Mouse (Mus musculus) heart, embryonic 10.5 days (tissue): Measurements from ENCODE around the gene Atp6v1g2. TPM values are rescaled to one million over a fixed set of nuclear protein-coding genes. Genes with fewer than 3 reads are reported as not detected.

Experiments used
- DNase-seq: peaks from one replicate; pipeline ENCODE4 v3.0.0-alpha.2; 2017; ENCODE audit warnings: low spot score
- H3K27ac ChIP-seq: fragments of 300-500 bp; sonication (generic); 2 replicates; pipeline ENCODE4 v1.5.1; 2016; ENCODE audit warnings: mild to moderate bottlenecking
- H3K27me3 ChIP-seq: fragments of 300-500 bp; sonication (generic); 2 replicates; pipeline ENCODE4 v1.6.1; 2016; ENCODE audit warnings: mild to moderate bottlenecking; ENCODE audit not compliant: poor library complexity, insufficient read depth, severe bottlenecking
- H3K36me3 ChIP-seq: fragments of 300-500 bp; sonication (generic); 2 replicates; pipeline ENCODE4 v1.6.1; 2016; ENCODE audit warnings: mild to moderate bottlenecking, moderate library complexity
- H3K4me1 ChIP-seq: fragments of 300-500 bp; sonication (generic); 2 replicates; pipeline ENCODE4 v1.6.1; 2016; ENCODE audit warnings: mild to moderate bottlenecking
- H3K4me3 ChIP-seq: fragments of 300-500 bp; sonication (generic); 2 replicates; pipeline ENCODE4 v1.5.1; 2016; ENCODE audit warnings: mild to moderate bottlenecking, moderate library complexity
- H3K9me3 ChIP-seq: fragments of 300-500 bp; sonication (generic); 2 replicates; pipeline ENCODE4 v1.6.1; 2016; ENCODE audit warnings: mild to moderate bottlenecking, moderate library complexity
- WGBS: fragments of 180-500 bp; shearing (Covaris S2); methylation state at CpG from one replicate; pipeline ENCODE4 v1.1.7; 2016; 5-methylcytosine and 5-hydroxymethylcytosine counted together
- polyA plus RNA-seq: library from polyadenylated mRNA; unstranded; fragments of >200 nt; fragmentation: Nextera tagmentation; extraction: Ambion mirVana; gene quantifications from 2 replicates; pipeline ENCODE4 v1.2.1, GENCODE M21; 2016

The Atp6v1g2 gene
- polyA plus RNA-seq, 1 experiment from 2014 or later = 6.5 TPM

- DNase-seq = peak; percentile 89
- H3K27ac ChIP-seq = peak overlapping the region; percentile 47
- 2% methylated on average over 66 of the region's 66 CpGs for WGBS
- peak overlapping the region; percentile 62 for H3K4me3 ChIP-seq
- no peaks in the 10 kb centered on the region for H3K36me3 ChIP-seq
- no peaks in the 10 kb centered on the region for H3K9me3 ChIP-seq
- peaks cover 32% of the 10 kb centered on the region for H3K4me1 ChIP-seq
- peaks cover 78% of the 10 kb centered on the region for H3K27me3 ChIP-seq
These were observed 37.7 kb upstream of the Atp6v1g2 start for GRCm38 (mm10) chr17:35195631-35196320.

DNA sequence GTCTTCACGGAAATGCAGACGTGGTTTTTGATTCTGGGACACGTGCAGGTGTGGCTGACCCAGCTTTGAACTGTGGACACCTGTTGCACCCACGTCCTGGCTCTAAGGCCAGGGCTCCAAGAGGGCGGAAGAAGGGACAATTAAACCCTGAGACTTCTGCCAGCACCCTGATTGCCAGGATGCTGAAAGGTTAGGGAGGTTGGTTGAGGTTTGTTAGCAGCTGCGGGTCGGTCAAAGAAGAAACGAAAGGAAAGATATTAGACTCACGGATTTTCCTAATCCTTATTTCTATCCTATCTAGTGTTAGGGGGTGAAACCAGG is 37.2 kb upstream of the Atp6v1g2 start:
- Histone ChIP-seq H3K27me3 (peaks cover 83% of the 10 kb centered on the region), H3K9me3 (no peaks in the 10 kb centered on the region), H3K27ac (no peak overlapping the region), H3K4me1 (peaks cover 32% of the 10 kb centered on the region), H3K36me3 (no peaks in the 10 kb centered on the region), H3K4me3 (peak overlapping the region; percentile 62)
- no peak for DNase-seq
- WGBS = 26% methylated on average over 9 of the region's 9 CpGs

DNA sequence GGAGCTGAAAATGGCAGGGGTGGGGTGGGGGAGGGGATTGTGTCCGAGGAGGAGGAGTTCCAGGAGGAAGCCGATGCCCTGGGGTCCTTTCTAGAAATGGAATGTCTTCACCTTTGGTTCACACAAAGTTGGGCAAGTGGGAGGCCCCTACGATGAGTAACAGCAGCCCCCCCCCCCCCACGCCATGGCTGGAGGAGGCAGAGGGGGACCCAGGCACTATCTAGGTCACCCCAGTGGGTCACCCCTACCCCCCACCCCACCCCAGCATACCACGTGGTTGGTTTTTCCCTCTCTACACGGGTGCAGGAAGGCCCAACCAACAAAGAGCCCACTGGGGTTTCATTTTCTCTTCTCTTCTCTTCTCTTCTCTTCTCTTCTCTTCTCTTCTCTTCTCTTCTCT is 36.3 kb upstream of the Atp6v1g2 start:
- no peak overlapping the region for H3K27ac ChIP-seq

DNA sequence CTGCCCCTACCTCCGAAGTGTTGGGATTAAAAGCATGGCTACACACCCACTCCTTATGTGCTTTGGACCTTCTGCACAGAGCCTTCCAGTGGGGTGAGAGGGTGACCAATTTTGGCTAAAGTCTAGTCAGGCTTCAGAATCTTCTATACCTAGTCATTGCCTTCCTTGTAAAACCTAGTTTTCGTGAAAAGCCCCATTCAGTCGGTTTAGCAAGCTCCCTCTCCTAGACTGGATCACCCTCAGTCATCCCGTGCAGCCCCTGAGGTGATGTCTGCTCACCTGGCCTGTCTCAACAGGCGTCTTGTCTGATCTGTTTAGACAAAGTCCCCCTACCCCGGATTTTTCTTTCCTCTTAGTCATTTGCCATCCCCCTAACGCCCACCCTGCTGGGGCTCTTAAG is 35.4 kb upstream of the Atp6v1g2 start:
- Histone ChIP-seq H3K27ac (no peak overlapping the region), H3K4me3 (no peak overlapping the region), H3K36me3 (no peaks in the 10 kb centered on the region), H3K27me3 (peaks cover 97% of the 10 kb centered on the region), H3K9me3 (no peaks in the 10 kb centered on the region), H3K4me1 (peaks cover 32% of the 10 kb centered on the region)
- WGBS = 60% methylated on average over 7 of the region's 7 CpGs
- DNase-seq = no peak

More for the DNA sequence above, 36.3 kb upstream of the Atp6v1g2 start:
- Histone ChIP-seq H3K4me3 (no peak overlapping the region), H3K36me3 (no peaks in the 10 kb centered on the region), H3K9me3 (no peaks in the 10 kb centered on the region), H3K27me3 (peaks cover 92% of the 10 kb centered on the region), H3K4me1 (peaks cover 32% of the 10 kb centered on the region)
- WGBS = 43% methylated on average over 6 of the region's 6 CpGs
- DNase-seq = no peak

DNA sequence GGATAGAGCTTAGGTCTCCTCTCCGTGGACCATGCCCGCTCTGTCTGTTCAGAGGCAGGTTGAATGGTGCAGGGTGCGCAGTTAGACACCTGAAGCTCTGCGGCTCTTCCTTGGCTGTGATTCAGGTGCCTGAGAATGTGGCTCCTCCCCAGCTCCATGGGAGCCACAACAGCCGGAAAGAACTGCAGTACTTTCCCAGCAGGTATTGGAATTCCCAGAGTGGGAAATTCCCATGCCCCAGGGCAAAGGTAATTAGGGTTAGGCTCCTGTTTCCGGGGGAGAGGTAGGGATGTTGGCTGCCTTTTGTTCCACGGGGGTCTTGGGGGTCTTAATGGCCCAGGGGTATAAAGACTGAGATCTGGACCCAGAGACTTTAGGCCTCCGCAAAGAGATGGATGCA is 34.5 kb upstream of the Atp6v1g2 start:
- Histone ChIP-seq H3K4me1 (peaks cover 29% of the 10 kb centered on the region), H3K27ac (no peak overlapping the region), H3K4me3 (no peak overlapping the region), H3K36me3 (no peaks in the 10 kb centered on the region), H3K27me3 (peaks cover 98% of the 10 kb centered on the region), H3K9me3 (no peaks in the 10 kb centered on the region)
- 28% methylated on average over 8 of the region's 8 CpGs for WGBS
- DNase-seq = no peak

DNA sequence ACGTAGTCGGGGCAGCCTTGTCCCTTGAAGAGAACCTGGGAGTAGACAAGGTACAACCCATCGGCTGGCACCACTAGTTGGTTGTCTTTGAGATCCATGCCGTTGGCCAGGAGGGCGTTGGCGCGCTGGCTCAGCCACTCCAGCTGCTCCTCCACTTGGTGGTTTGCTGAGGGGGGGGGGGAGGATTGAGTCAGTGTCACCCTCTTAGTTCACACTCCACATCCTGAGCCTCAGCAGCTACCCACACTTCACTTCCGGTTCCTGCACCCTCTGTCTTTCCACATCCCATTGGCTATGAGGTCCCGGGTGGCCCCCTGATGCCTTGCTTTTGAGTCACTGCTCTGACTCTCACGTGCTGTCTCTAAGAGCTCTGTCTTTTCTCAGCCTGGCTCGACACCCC is 33.1 kb upstream of the Atp6v1g2 start:
- DNase-seq = no peak
- H3K4me1 ChIP-seq = peaks cover 26% of the 10 kb centered on the region
- H3K36me3 ChIP-seq = no peaks in the 10 kb centered on the region
- H3K4me3 ChIP-seq = no peak overlapping the region
- H3K9me3 ChIP-seq = no peaks in the 10 kb centered on the region
- H3K27me3 ChIP-seq = peaks cover 98% of the 10 kb centered on the region
- WGBS = 77% methylated on average over 11 of the region's 11 CpGs
- no peak overlapping the region for H3K27ac ChIP-seq

GRCm38 (mm10) chr17:35201128-35201527 is 32.3 kb upstream of the Atp6v1g2 start:
- DNase-seq = no peak
- Histone ChIP-seq H3K36me3 (no peaks in the 10 kb centered on the region), H3K4me1 (peaks cover 19% of the 10 kb centered on the region), H3K9me3 (no peaks in the 10 kb centered on the region), H3K27ac (no peak overlapping the region), H3K27me3 (peaks cover 91% of the 10 kb centered on the region), H3K4me3 (no peak overlapping the region)
- WGBS = 50% methylated on average over 11 of the region's 11 CpGs

GRCm38 (mm10) chr17:35201787-35202186 is 31.7 kb upstream of the Atp6v1g2 start, which contains the start of gene Tnf:
Gene Tnf (minus strand): TSS chr17:35202007.
- H3K27me3 ChIP-seq = peaks cover 84% of the 10 kb centered on the region
- 34% methylated on average over 13 of the region's 13 CpGs for WGBS
- H3K4me3 ChIP-seq = peak within 1 kb of the TSS; percentile 16; the same call in 1 of the 2 replicates
- H3K4me1 ChIP-seq = peaks cover 14% of the 10 kb centered on the region
- DNase-seq = no peak
- H3K9me3 ChIP-seq = no peaks in the 10 kb centered on the region
- H3K27ac ChIP-seq = no peak within 1 kb of the TSS
- no peaks in the 10 kb centered on the region for H3K36me3 ChIP-seq

DNA sequence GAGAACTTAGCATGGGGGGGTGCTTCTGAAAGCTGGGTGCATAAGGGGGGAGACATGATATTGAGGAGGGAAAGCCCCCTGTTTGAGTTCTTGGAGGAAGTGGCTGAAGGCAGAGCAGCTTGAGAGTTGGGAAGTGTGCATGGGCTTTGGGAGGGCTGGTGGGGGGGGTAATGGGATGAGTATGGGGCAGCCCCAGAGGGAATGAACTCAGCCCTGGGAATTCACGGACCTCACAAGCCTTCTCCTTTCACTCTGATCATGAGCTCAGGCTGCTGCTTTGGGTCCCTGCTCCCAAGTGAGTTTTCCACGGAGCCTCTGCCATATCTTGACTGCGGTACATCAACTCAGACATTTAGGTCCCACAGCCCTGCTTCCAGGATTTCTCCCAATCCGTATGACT is 31.0 kb upstream of the Atp6v1g2 start:
- DNase-seq = no peak
- Histone ChIP-seq H3K36me3 (no peaks in the 10 kb centered on the region), H3K4me1 (peaks cover 14% of the 10 kb centered on the region), H3K27me3 (peaks cover 78% of the 10 kb centered on the region), H3K27ac (no peak overlapping the region), H3K4me3 (no peak overlapping the region), H3K9me3 (no peaks in the 10 kb centered on the region)
- 72% methylated on average over 4 of the region's 4 CpGs for WGBS

DNA sequence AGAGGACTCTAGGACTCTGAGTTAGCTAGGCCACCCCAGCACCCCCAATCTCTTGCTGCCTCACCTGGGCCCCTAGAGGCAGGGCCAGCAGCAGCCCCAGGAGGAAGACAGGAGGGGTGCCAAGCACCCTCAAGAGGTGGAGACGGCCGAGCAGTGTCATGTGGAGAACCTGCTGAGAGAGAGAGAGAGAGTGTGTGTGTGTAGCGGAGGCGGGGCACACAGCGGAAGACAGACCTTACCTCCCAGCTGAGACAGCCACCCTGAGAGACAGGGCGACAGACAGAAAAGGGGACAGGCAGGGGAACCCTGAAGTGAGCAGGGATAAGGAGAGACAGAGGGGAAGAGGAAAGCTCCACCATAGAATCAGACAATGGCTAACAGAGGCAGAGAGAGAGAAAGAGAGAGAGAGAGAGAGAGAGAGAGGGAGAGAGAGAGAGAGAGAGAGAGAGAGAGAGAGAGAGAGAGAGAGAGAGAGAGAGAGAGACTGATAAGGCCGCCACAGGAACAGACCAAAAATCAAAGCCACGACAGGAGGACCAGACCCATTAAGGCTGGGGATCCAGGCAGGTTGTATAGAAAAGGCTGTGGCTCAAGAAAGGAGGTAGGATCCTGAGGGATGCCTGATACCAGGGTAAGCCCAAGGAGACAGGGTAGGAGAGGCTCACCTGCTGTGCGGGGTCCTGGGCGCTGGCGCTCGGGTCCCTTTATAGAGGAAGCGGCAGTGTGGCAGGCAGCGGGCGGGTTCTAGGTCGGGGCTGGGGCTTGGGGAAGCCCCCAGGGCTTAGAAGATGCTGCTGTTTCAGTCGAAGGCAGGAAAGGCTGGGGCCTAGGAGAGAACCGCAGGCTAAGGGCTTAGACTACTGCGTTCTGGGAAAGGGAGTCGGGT is 28.7 kb upstream of the Atp6v1g2 start, which contains the start of gene Lta:
TSS of gene Lta (minus strand) at position 858 of the 886 bp plus-strand sequence.
- 21% methylated on average over 20 of the region's 20 CpGs for WGBS
- no peak for DNase-seq
- peaks cover 57% of the 10 kb centered on the region for H3K27me3 ChIP-seq
- 0 out of 2 replicates have a peak within 1 kb of the TSS, but pooled peaks have one; percentile 5 for H3K27ac ChIP-seq
- H3K36me3 ChIP-seq = no peaks in the 10 kb centered on the region
- H3K9me3 ChIP-seq = no peaks in the 10 kb centered on the region
- H3K4me1 ChIP-seq = peaks cover 14% of the 10 kb centered on the region
- peak within 1 kb of the TSS; percentile 19; the same call in 1 of the 2 replicates for H3K4me3 ChIP-seq

DNA sequence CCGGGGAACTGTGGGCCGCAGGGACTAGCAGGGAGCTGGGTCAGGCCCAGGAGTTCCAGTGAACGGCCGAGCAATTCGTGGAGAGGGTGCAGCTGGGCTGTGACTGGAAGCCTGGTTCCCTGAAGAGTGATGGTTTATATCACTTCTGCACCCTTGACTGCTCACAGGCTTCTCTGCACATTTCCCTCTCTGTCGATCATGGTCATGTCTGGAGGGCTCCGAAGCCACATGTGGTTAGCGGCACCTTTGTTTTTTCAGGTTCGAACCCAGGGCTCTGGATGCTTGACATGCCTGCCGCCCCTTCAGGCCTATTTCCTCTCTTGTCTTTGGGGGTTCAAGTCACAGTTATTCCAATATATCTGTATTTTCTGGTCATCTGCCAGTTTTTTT is 28.1 kb upstream of the Atp6v1g2 start:
- Histone ChIP-seq H3K36me3 (no peaks in the 10 kb centered on the region), H3K27ac (no peak overlapping the region), H3K4me1 (peaks cover 13% of the 10 kb centered on the region), H3K4me3 (no peak overlapping the region), H3K27me3 (peaks cover 50% of the 10 kb centered on the region), H3K9me3 (no peaks in the 10 kb centered on the region)
- 51% methylated on average over 10 of the region's 10 CpGs for WGBS
- no peak for DNase-seq

- H3K27ac ChIP-seq = no peak overlapping the region
- 72% methylated on average over 12 of the region's 12 CpGs for WGBS
- H3K4me3 ChIP-seq = no peak overlapping the region
- H3K9me3 ChIP-seq = no peaks in the 10 kb centered on the region
- no peak for DNase-seq
- peaks cover 3% of the 10 kb centered on the region for H3K4me1 ChIP-seq
- peaks cover 5% of the 10 kb centered on the region for H3K27me3 ChIP-seq
- no peaks in the 10 kb centered on the region for H3K36me3 ChIP-seq
These were observed 23.5 kb upstream of the Atp6v1g2 start for GRCm38 (mm10) chr17:35209785-35210535.
